Mouse (Mus musculus) cerebellum, adult 9-11 months (tissue): ENCODE data around the gene Ankmy1.

ENCODE experiments used
- DNase-seq: peaks from one replicate; pipeline ENCODE4 v3.0.0; 2022

Ankmy1 gene

DNA sequence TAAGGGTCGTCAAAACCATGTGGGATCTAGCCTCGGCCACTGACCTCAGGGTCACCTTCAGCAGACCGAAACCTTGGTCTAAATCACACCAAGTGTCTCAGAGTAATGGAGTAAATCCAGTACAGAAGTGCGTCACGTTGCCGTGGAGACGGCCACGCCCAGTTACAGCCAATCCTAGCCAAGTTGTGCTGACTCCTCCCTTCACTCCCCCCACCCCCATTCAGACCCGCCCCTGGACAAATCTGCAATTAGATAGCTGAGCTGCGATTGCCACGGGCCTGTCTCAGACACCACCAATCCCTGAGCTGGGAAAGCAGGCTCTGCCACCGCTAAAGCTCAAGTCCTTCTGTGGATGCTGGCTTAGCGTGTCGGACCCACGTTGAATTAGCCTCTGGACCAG lies at the start of gene Ankmy1:
Ankmy1 (minus strand) TSS at position 121 of the 400 bp plus-strand sequence.
- DNase-seq, result no peak

GRCm38 (mm10) chr1:92950607-92951006 lies 47.9 kb upstream of the Ankmy1 start, which contains the start of gene Gpr35:
Gene Gpr35, plus strand, starts transcription at chr1:92950865.
- peak; percentile 0 for DNase-seq

DNA sequence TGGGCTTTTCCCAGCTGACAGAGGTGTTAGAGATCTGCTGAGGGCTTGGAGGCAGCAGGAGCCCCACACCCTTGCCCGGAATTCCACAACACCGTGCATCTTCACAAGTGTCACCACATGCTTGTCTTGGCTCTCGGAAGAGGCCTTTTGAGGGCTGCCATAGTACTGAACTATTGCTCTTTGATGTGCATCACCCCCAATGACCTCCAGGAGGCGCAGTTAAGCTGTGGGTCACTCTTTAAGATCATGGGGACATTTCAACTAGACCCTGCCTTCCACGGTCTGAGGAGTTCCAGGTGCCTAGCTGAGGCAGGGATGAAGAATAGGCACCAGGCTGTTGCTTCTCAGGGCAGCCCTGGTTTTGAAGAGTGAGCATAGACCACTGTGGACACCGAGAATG lies 46.7 kb upstream of the Ankmy1 start:
- peak; percentile 7 for DNase-seq

DNA sequence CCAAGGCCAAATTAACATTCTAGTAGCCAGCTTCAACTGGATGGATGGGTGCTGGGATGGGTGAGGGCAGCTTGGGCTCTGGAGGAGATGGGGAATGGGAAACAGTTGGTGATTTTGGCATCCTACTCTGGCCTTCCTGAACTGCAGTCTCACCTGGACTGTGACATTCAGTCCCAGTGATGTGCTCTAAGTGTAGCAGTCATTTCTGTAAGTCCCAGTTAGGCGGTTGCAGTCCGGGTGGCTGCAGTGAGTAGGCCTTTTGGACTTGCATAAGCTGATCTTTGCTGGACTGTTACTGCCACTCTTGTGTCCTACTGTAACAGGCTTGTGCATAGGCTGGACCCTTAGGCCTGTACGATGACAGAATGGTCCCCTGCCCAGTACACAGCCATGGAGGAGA lies 45.3 kb upstream of the Ankmy1 start:
- no peak for DNase-seq

- no peak for DNase-seq
These were observed 40.7 kb upstream of the Ankmy1 start for GRCm38 (mm10) chr1:92943219-92943989.

DNA sequence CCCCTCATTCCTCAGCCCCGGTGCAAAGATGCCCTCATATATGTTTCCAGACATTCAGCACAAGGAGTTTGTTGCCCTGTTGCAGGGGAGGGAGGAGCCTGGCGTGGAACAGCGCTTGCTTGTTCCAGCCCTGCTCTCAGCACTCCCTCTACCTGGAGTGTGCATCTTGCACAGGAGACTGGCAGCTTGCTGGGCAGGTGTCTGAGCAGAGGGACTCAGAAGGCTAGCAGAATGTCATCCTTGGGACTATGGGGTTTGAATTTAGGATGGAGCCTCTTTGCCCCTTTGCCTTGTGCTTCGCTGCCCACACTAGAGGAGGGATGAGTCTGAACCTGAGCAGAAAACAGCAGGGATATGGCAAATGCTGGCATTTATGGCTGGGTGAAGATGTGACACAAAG lies 37.0 kb upstream of the Ankmy1 start:
- DNase-seq, result peak; percentile 81

DNA sequence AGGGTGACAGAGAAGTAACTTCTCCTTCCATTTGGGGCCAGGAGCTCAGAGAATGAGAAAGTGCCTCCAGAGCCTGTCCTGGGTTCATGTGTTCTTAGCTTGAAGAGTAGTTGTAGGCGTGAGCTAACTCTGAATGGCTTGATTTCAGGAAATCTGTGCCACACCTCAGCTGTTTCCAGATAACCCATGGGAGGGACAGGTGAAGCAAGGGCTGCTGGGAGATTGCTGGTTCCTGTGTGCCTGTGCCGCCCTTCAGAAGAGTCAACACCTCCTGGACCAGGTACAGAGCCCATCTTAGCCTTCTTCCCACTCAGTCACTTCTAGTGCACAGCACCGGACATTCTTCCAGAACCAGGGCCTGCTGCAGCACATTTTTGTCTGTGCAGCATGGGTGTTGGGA lies 35.1 kb upstream of the Ankmy1 start:
- no peak for DNase-seq

GRCm38 (mm10) chr1:92936467-92936866 lies 33.8 kb upstream of the Ankmy1 start:
- no peak for DNase-seq

DNA sequence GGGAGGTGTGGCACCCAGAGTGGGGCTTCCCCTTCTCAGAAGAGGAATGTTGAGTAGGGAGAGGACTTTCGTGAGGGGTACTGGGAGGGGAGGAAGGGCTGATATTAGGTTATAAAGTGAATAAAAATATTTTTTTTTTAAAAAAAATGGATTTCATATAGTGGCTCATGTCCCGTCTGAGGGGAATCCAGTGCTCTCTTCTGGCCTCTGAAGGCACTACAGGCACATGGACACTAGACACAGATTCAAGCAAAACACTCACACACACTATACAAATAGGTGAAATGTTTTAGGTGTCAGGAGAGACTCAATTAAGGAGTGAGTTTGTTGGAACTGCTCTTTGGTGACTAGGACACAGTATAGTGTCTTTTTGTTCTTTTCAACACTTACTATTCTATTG lies 33.3 kb upstream of the Ankmy1 start:
- DNase-seq, result no peak

DNA sequence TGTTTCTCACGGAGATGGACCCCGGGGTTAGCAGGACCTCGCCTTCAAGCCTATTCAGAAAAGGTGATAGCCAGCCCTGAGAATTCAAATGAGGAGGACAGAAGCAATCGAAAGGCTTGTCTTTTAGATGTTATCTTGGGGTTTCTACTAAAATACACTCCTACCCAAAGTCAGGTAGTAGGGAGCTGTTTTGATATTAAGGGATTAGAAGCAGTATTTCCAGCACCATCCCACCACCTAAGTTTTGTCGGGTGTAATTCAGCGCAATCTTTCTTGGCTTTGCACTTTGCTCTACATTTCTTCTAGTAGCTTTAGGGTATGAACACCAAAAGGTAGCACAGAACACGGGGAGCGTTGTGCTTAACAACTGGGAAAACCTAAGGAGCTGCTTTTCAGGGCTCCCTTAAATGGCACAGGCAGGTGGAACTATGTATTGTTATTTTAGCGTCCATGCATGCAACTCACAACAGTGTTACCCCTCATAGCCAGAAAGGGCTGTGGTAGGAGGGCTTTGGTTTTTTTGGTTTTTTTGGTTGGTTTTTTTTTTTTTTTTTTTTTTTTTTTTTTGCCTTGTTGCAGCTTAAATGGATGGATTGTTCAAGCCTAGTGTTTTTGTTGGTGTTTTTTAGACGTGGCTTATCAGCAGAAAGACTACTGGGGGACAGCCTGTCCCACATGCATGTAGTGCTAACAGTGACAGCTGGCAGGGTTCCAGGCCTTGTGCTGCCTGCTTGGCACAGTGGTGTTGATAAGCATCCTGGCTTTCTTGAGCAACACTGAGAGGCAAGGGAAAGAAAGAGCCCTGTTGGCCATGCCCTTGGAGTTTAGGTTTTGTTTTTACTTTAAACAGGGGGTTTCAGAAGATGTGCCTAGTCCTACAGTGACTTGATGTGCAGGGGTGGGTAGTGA lies 32.6 kb upstream of the Ankmy1 start:
- DNase-seq, result peak; percentile 71

GRCm38 (mm10) chr1:92934182-92934827 lies 31.6 kb upstream of the Ankmy1 start, which contains the start of gene Capn10:
Gene Capn10, plus strand, starts transcription at chr1:92934376.
- peak; percentile 97 for DNase-seq

- DNase-seq, result no peak
These were observed 30.9 kb upstream of the Ankmy1 start for GRCm38 (mm10) chr1:92933611-92934010.

DNA sequence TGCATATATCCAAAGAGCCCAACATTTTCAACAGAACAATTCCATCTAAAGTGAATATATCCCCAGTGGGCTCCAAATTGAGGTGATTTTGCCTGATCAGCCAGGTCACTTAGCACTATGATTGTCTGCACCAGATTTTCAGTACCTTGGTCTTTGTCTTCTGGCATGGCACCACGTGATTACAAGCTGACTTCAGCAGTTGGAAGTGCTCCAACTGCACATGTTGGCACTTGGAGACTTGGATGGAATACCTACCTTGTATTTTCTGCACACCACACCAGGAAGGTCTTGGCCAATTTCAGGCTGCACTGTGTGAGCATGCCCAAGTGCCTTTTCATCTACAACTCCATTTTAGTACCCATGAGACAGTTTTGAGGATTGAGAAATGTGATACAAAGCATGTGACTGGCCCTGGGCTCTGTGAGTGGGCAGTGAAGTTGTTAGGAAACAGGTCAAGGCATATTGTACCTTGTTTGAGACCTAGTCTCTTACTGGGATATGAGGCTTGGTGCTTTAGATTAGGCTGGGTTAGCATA lies 27.5 kb upstream of the Ankmy1 start:
- DNase-seq, result no peak

- no peak for DNase-seq
These were observed 18.8 kb upstream of the Ankmy1 start for GRCm38 (mm10) chr1:92921496-92921895.

GRCm38 (mm10) chr1:92920474-92921200 lies 17.9 kb upstream of the Ankmy1 start:
- DNase-seq, result no peak

DNA sequence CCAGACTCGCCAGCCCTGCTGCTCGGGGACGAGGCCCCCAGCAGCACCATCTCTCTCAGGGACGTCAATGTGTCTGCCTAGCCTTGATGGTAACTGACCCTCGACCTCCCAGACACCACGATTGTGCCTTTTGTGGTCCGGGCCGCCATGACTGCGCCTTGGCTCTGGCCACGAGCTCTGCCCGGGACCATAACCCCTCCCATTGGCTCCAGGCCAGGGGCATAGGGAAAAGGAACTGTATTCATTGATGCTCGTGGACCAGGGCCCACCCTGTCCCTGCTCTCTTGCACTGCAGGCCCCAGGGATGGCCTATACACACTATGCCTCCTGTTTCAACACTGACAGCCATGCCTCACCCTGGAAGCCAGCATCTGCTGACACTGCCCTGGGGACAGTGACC lies 17.1 kb upstream of the Ankmy1 start:
- DNase-seq, result no peak

DNA sequence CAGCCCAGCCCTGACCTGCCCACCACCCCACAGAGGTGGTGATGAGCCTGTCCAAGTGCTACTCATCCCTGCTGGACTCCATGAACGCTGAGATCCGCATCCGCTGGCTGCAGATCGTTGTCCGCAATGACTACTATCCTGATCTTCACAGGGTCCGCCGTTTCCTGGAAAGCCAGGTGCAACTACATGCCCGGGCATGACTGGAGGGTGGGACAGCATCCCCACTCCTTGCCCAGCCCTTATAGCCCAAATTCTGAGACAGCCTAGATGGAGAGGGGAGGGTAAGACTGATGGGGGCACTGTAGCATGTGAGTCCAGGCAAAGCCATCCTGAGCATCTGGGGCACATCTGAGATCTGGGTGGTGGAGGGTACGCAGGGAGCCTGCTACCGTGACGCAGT lies 16.4 kb upstream of the Ankmy1 start:
- no peak for DNase-seq

DNA sequence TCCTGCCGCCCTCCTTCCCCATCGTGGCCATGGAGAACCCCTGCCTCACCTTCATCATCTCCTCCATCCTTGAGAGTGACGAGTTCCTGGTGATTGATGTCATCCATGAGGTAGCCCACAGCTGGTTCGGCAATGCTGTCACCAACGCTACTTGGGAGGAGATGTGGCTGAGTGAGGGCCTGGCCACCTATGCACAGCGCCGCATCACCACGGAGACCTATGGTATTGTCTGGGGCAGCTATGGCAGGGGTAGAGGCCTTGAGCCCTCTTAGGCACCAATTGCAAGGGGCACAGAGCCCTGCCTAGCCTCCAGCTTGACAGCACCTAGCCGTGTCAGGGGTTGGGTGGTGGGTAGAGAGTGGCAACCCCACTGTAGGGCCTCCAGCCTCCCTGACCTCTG lies 14.0 kb upstream of the Ankmy1 start:
- DNase-seq, result no peak

DNA sequence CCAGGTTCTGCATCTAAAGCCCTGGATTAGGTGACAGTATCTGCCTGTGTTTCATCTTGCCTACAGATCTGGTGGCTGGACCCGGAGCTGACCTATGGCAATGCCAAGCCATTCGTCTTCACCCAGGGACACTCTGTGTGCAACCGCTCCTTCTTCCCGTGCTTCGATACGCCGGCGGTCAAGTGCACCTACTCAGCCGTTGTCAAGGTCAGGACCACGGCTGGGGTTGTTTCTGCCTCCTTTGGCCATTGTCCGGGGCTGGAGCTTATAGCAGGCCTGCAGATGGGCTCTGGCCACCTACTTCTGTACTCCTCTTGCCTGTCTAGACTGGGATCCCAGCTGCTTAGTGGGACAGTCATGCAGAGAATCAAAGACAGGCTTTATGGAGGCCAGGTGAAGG lies 12.3 kb upstream of the Ankmy1 start:
- DNase-seq, result no peak

DNA sequence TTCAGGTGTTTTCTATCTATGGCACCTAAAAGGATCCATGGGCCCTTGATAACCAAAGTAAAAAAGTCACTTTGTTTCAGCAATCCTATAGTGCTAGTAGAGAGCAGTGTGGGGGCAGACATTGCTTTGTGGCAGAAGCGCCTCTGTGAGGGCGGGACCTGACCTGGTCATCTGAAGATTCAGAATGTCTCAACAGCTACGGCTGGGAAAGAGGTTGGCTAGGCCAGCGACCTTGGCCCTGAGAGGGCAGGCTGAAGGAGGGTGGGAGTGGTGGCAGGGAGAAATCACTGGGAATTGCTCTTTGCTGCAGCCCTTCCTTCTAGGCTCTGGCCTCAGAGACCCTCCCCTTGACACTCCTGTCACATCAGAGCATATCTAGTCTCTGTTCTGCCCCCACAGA lies 11.5 kb upstream of the Ankmy1 start:
- no peak for DNase-seq

DNA sequence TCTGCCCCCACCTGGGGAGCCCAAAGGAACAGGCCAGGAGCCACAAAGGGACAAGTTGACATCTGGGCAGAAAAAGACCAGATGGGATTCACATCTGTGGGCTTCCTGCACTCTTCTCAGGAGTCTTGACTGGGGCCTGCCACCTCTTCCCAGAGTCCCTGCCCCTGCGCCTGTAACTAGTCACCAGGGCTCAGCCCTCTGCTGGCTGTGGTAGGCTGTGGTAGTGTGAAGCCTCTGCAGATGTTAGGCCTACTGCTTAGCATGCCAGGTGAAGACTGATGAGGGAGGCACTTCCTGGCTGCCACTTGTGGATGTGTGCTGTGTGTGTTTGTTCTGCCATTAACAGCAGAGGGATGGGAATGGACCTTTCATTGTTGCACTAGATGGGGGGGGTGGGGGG lies 9.6 kb upstream of the Ankmy1 start:
- DNase-seq, result no peak

- DNase-seq, result peak; percentile 62
These were observed 9.0 kb upstream of the Ankmy1 start for GRCm38 (mm10) chr1:92911721-92912138.
